Mouse (Mus musculus) olfactory bulb, adult 2 months (tissue): Measurements from ENCODE around the gene Iqsec1. TPM values are rescaled to one million over a fixed set of nuclear protein-coding genes. Genes with fewer than 3 reads are reported as not detected.

Experiments
- H3K27ac ChIP-seq: fragments of 200-500 bp; 2 replicates; pipeline ENCODE4 v1.5.1; 2012; ENCODE audit warnings: low read depth, low read length; ENCODE audit not compliant: insufficient read depth
- H3K4me1 ChIP-seq: fragments of 200-500 bp; 2 replicates; pipeline ENCODE4 v1.6.1; 2012; ENCODE audit warnings: low read length; ENCODE audit not compliant: control insufficient read depth, insufficient read depth
- H3K4me3 ChIP-seq: fragments of 200-500 bp; 2 replicates; pipeline ENCODE4 v1.5.1; 2012; ENCODE audit warnings: mild to moderate bottlenecking, low read depth, low read length, moderate library complexity; ENCODE audit not compliant: insufficient read depth
- CTCF ChIP-seq: fragments of 200-500 bp; IDR thresholded peaks from 2 replicates; pipeline ENCODE4 v1.5.1; 2012; ENCODE audit warnings: low read depth, mild to moderate bottlenecking, low read length, moderate library complexity; ENCODE audit not compliant: insufficient read depth
- POLR2A ChIP-seq: fragments of 200-500 bp; IDR thresholded peaks from 2 replicates; pipeline ENCODE4 v1.6.1; 2012; ENCODE audit warnings: mild to moderate bottlenecking, low read depth, low read length, moderate library complexity; ENCODE audit not compliant: insufficient read depth
- WGBS: fragments of 180-500 bp; shearing (Covaris S2); methylation state at CpG from one replicate; pipeline ENCODE4 v1.1.7; 2018; 5-methylcytosine and 5-hydroxymethylcytosine counted together
- polyA plus RNA-seq: library from polyadenylated mRNA; stranded (reverse); fragments of >200 nt; gene quantifications from 2 replicates; pipeline ENCODE4 v1.2.4, GENCODE M21; 2012; ENCODE audit warnings: low replicate concordance; ENCODE audit not compliant: missing spikeins, insufficient read depth, insufficient read length

Iqsec1 gene
- polyA plus RNA-seq, 1 experiment = not detected

- Histone ChIP-seq H3K4me1 (peaks cover 6% of the 10 kb centered on the region), H3K4me3 (no peak overlapping the region), H3K27ac (no peak overlapping the region)
- TF ChIP-seq CTCF = no peak
- no peak for TF ChIP-seq POLR2A
- 98% methylated on average over 5 of the region's 5 CpGs for WGBS
Measured at GRCm38 (mm10) chr6:90741717-90742116, 246.8 kb downstream of the Iqsec1 start.

GRCm38 (mm10) chr6:90741056-90741420, 247.4 kb downstream of the Iqsec1 start:
- Histone ChIP-seq H3K4me1 (peaks cover 6% of the 10 kb centered on the region), H3K4me3 (no peak overlapping the region), H3K27ac (no peak overlapping the region)
- WGBS = 85% methylated on average over 4 of the region's 4 CpGs
- no peak for TF ChIP-seq POLR2A
- no peak for TF ChIP-seq CTCF

DNA sequence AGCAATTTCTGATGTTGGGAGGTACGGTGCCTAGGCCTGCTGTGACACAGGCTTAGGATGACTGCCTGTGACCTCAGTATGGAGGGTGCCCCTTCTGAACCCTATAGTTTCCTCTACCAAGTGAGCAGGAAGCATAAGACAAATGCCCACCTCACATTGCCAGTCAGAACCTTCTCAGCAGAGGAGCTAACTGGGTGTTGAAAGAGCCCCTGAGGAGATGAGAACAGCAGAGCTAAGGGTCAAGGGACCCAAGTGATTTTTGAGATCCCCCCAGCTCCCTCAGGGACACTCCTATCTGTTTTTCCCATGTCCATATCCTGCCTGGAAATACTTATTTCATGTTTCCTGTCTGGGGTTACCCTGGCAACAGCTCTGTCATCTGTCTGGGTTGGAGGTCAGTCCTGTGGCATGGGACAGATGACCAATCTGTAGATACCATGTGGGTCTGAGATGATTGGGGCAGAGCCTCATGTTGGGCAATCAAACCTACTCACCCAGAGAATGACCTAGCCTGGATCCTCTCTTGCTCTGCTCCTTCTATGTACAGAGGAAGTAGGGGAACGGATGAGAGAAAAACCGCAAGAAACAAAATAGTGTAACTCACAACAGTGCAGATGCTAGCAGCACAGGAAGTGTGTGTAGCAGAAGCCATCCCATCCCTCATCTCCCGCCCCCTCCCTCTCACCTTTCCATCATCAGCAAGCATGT, 248.0 kb downstream of the Iqsec1 start:
- TF ChIP-seq CTCF = no peak
- no peak for TF ChIP-seq POLR2A
- 91% methylated on average over 4 of the region's 4 CpGs for WGBS
- H3K27ac ChIP-seq = no peak overlapping the region
- no peak overlapping the region for H3K4me3 ChIP-seq
- peaks cover 10% of the 10 kb centered on the region for H3K4me1 ChIP-seq

GRCm38 (mm10) chr6:90737376-90737775, 251.1 kb downstream of the Iqsec1 start:
- H3K27ac ChIP-seq = no peak overlapping the region
- peak; percentile 100 for TF ChIP-seq CTCF
- no peak for TF ChIP-seq POLR2A

GRCm38 (mm10) chr6:90736691-90737245, 251.7 kb downstream of the Iqsec1 start:
- no peak overlapping the region for H3K27ac ChIP-seq
- peaks cover 10% of the 10 kb centered on the region for H3K4me1 ChIP-seq
- TF ChIP-seq CTCF (no peak), POLR2A (no peak)
- peak overlapping the region; percentile 78 for H3K4me3 ChIP-seq
- WGBS = 2% methylated on average over 52 of the region's 52 CpGs

More at GRCm38 (mm10) chr6:90737376-90737775, 251.1 kb downstream of the Iqsec1 start:
- whole genome bisulfite sequencing = 2% methylated on average over 12 of the region's 12 CpGs
- H3K4me1 ChIP-seq = peaks cover 10% of the 10 kb centered on the region
- H3K4me3 ChIP-seq = peak overlapping the region; percentile 78

DNA sequence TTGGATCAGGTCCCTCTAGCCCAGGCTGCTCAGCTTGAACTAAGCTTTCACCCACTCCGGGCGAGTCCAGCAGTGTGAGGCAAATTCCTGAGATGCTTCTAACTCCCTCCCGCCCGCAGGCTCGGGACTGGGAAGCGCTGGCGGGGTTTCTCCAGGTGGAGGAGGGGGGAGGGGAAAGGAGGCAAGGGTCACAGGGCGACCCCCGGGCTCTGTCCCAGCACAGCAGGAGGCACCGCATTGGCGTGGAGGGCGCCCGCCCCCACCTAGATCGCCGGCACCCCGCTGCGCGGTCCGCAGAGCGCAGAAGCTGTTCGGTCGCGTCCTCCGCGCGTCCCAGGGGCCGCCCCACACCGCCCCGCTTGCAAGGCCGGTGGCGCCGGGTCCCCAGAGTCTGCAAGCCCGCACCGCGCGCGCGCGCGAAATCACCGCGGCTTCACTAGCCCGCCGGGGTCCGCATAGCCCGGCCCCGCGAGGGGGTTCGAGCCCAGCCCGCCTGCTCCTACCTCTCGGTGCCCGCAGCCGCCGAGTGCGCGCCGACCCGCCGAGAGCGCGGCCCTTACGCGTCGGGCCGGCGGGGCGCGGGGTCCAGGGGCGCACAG, 252.3 kb downstream of the Iqsec1 start:
- Histone ChIP-seq H3K27ac (no peak overlapping the region), H3K4me3 (peak overlapping the region; percentile 78), H3K4me1 (peaks cover 12% of the 10 kb centered on the region)
- 1% methylated on average over 69 of the region's 69 CpGs for WGBS
- TF ChIP-seq POLR2A = 0 out of 2 replicates have a peak, but pooled peaks have one; percentile 17
- TF ChIP-seq CTCF = no peak

DNA sequence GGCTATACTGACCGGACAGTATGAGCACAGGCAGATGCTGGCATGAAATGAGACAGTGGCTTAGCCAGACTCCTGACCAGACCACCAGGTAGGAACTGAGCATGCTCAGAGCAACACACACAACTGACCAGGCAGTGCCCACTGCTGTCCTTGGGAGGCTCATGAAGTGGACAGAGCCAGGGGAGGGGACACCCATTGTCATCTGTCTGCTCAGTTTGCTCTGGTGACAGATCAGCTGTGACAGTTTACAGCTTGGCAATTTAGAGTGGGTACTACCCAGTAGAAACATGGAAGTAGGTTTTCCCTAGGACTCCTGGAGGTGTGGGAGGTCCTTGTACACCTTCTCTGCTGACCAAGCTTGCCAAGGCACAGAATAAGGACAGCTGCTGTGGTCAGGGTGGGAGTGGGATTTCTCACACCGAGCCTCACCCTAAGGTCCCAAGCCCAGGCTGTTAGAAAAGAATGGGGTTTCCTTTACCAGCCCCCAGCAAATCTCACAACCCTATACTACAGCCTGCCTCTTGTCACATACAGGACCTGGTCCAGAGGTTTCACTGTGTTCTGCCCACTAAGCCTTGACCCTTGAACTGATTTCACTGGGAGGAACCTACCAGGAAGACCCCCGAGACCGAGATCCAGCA, 253.0 kb downstream of the Iqsec1 start:
- peaks cover 12% of the 10 kb centered on the region for H3K4me1 ChIP-seq
- H3K4me3 ChIP-seq = peak overlapping the region; percentile 78
- TF ChIP-seq POLR2A (no peak), CTCF (no peak)
- WGBS = 47% methylated on average over 4 of the region's 4 CpGs
- H3K27ac ChIP-seq = no peak overlapping the region

DNA sequence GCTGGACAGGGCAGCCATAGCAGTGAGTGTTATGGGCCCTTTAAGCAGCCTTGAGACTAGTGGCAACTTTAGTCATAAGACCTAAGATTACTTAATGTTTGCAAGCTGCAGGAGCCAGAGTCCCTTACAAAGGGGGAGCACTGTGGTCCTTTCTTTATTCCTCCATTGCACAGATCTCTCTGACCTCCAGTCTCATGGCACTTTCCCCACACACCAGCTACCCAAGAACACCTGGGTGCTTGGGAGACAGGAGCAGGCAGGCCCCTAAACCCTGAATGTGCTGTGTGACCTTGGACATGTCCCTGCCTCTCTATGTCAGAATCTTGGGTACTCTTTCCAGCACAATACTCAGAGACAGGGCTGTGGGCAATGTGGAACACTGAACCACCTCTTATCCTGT, 253.7 kb downstream of the Iqsec1 start:
- Histone ChIP-seq H3K27ac (no peak overlapping the region), H3K4me3 (no peak overlapping the region), H3K4me1 (peaks cover 14% of the 10 kb centered on the region)
- TF ChIP-seq CTCF (no peak), POLR2A (no peak)

GRCm38 (mm10) chr6:90731327-90731726, 257.2 kb downstream of the Iqsec1 start:
- no peak overlapping the region for H3K27ac ChIP-seq
- H3K4me1 ChIP-seq = peaks cover 19% of the 10 kb centered on the region
- WGBS = 55% methylated on average over 4 of the region's 4 CpGs
- TF ChIP-seq CTCF = no peak
- no peak for TF ChIP-seq POLR2A
- no peak overlapping the region for H3K4me3 ChIP-seq
